15 mouse cellular contexts compared by ENCODE assay signal in genomic region chr6:103321058-103321457, GRCm38 (mm10).
"Had no signal": no experiment of that assay in that cellular context is flagged by ENCODE, and none has a peak within 500 bp of the region (broad histone marks: within the 10 kb centered on the region; RNA-seq: fewer than 3 reads in every experiment).

No protein-coding gene starts in this region.

- H3K36me3 ChIP-seq: limb, embryonic 12.5 days; liver, embryonic 13.5 days; lung, embryonic 15.5 days had no signal

- H3K27ac ChIP-seq: layer of hippocampus, adult 2 months; limb, embryonic 12.5 days; liver, embryonic 13.5 days; lung, embryonic 15.5 days; macrophage; stomach, postnatal 0 days had no signal

- H3K27me3 ChIP-seq: limb, embryonic 12.5 days; liver, embryonic 13.5 days; lung, embryonic 15.5 days; megakaryocyte, embryonic 14.5 days had no signal

- H3K4me1 ChIP-seq: limb, embryonic 12.5 days; liver, embryonic 13.5 days; lung, embryonic 15.5 days; megakaryocyte, embryonic 14.5 days had no signal

- ATAC-seq: liver, postnatal 0 days had no signal

- H3K4me3 ChIP-seq: layer of hippocampus, adult 2 months; limb, embryonic 12.5 days; liver, embryonic 13.5 days; lung, embryonic 15.5 days; megakaryocyte, embryonic 14.5 days had no signal

- H3K4me2 ChIP-seq: limb, embryonic 12.5 days; liver, embryonic 13.5 days; lung, embryonic 15.5 days had no signal

- H3K9ac ChIP-seq: limb, embryonic 12.5 days; liver, embryonic 13.5 days; liver, postnatal 0 days; lung, embryonic 15.5 days had no signal

- H3K9me3 ChIP-seq: limb, embryonic 12.5 days; liver, embryonic 13.5 days; lung, embryonic 15.5 days; megakaryocyte, embryonic 14.5 days had no signal

- DNase-seq: kidney, adult 18-20 months; kidney, postnatal 10 days; kidney, postnatal 4 days; liver; liver, embryonic 13.5 days; liver, postnatal 0 days; lung, postnatal 14 days; thymus, adult 18-20 months; thymus, postnatal 14 days had no signal
